Mouse (Mus musculus): ENCODE data around the gene Tmod2. TPM values are rescaled to one million over a fixed set of nuclear protein-coding genes. Genes with fewer than 3 reads are reported as not detected.
"Not testable (repeated sequence)": the region's sequence is repeated elsewhere in the genome, so short reads cannot be mapped to it uniquely, and the experiment has no call there.

The Tmod2 gene
- total RNA-seq, 4 experiments from 2014 or later: 327 to 364 (median 350) TPM

DNA sequence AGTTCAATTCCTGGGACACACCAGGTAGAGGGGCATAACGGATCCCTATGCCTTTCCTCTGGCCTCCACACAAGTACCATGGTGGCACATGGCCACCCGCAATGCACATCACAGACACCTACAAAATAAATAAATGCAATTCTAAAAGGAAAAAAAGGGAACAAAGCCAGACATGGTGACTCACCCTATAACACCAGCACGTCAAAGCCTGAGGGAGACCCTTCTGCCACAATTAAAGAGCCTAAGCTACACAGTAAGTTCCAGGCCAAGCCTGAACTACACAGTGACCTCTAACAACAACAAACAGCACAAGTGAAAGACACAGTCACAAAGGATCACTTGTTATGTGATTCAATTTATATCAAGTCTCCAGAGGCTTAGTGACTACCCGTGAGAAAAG lies 57.4 kb downstream of the Tmod2 start:
- DNase-seq (ENCODE audit: low spot score in 2 of 2): no peak

DNA sequence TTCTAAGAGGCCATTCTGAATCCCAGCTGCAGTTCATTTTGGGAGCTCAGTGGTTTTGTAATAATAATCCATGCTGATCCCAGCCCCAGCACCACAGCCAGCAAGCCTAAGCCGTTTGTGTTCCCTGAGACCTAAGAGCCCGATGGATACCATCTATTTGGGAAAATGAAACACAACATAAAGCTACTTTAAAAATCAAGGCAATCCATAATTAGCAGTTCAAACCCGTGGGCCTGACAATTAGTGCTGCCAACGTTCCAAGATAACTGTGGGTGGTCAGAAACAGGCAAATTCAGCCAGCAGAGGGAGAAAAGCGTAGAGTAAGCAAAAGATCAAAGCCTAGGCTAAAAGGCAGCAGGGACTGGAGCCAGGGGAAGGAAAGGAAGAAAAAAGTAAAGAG lies 59.8 kb downstream of the Tmod2 start:
- no peak for DNase-seq (ENCODE audit: low spot score in 2 of 2)

DNA sequence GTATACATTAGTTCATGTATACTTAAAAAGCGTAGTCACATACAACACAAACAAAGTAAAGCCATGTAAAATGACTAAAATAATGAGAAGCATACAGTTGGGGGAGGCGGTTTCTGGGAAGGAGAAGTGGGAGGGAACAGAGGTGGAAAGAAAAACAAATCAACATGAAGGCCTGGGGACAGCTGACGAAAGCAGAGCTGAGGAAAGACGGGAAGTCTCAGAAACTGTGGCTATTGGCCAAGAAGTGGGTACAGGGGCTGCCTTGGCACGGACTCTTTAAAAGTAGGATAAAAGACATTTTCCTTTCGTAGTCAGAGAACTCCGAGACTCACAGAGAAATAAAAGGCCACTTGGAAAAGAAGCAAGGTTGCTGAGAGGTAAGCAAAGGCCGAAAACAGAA lies 62.1 kb downstream of the Tmod2 start:
- DNase-seq (ENCODE audit: low spot score in 2 of 2): no peak

GRCm38 (mm10) chr9:75546885-75547553 lies 64.1 kb downstream of the Tmod2 start:
- DNase-seq (ENCODE audit: low spot score in 2 of 2): no peak

DNA sequence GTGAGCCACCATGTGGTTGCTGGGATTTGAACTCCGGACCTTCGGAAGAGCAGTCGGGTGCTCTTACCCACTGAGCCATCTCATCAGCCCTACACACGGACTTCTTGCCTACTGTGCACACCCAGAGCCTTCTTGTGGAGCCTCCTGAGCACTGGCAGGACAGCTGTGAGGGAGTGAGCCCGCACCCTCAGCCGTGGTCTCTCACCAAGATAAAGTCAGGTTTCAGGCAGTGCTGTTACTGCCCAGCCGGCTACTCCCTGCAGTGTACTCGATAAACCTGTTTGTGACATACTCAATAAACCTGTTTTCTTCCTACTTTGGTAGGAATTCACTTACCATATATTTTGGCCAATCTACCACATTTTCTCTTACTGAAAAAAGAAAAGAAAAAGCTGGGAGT lies 65.6 kb downstream of the Tmod2 start:
- no peak for DNase-seq (ENCODE audit: low spot score in 2 of 2)

DNA sequence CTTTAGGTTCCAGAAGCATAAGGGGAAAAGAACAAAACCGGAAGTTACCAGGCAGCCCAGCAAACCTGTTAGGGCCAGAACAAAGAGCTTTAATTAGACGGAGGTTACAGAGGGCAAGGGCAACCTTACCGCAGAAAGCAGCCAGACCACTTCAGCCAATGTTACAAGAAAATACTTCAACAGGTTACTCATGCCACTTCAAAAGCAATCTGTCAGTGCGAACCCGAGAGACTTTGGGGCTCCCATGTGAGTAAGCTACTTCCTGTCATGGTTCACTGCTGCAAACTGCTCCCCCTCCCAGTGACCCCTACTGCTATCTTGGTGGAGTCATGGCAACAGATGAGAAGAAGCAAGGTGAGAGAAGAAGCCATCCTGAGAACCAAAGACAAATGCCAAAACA lies 69.6 kb downstream of the Tmod2 start:
- no peak for DNase-seq (ENCODE audit: low spot score in 2 of 2)

GRCm38 (mm10) chr9:75536422-75536821 lies 74.7 kb downstream of the Tmod2 start:
- DNase-seq (ENCODE audit: low spot score in 2 of 2): no peak

- no peak for DNase-seq (ENCODE audit: low spot score in 2 of 2)
Measured at GRCm38 (mm10) chr9:75534431-75534962, 76.6 kb downstream of the Tmod2 start.

DNA sequence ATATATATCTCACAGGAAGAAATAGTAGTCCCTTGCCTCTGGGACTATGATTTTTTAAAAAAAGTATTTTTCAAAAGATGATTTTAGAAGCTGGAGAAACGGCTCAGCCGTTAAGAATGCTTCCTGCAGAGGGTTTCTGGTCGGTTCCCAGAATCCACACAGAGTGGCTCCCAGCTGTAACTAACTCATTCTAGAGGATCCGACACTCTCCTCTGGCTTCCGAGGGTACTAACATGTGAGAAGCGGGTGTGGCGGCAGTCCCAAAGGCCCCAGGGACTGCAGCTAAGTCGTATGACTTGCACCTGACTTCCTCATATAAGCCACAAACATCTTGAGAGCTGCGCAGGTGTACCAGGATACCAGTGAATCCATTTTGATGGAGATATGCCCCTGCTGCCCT lies 78.1 kb downstream of the Tmod2 start:
- DNase-seq (ENCODE audit: low spot score in 2 of 2): not testable (repeated sequence)

DNA sequence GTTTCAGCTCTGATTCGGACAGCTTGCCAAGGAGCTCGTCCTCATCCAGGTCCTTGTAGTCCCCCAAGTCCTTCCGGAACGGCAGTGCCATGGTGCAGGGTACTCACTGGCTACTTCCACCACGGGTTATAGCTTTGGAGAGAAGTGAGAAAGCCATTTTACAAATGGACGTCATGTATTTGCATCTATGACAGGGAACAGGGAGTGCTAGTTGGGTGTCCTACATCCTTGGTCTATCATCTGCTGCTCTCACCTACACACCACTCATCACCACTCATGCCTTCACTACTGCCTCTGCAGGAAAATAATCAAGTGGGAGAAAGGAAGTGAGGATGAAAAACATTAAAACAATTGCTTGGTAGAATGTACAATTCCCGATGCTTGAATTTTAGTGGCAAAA lies 78.7 kb downstream of the Tmod2 start:
- no peak for DNase-seq (ENCODE audit: low spot score in 2 of 2)

DNA sequence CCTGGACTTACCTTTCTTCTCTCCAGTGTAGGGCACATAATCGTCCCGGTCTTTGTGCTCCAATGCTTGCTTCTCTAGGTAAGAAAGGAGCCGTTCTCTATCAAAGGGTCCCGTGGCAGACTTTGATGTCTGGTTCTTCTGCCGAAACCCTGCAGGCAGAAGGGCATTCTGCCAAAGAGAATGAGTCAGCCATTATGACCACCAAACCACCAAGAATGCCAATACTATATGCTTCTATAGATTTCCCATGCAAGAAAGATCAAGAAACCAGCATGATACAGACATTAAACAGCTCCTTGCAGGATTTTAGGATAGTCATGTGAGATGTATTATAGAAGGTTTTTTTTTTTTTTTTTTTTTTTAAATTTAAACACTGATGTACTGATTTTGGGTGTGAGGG lies 81.8 kb downstream of the Tmod2 start:
- DNase-seq (ENCODE audit: low spot score in 2 of 2): no peak

- no peak for DNase-seq (ENCODE audit: low spot score in 2 of 2)
Measured at GRCm38 (mm10) chr9:75528096-75528495, 83.0 kb downstream of the Tmod2 start.

DNA sequence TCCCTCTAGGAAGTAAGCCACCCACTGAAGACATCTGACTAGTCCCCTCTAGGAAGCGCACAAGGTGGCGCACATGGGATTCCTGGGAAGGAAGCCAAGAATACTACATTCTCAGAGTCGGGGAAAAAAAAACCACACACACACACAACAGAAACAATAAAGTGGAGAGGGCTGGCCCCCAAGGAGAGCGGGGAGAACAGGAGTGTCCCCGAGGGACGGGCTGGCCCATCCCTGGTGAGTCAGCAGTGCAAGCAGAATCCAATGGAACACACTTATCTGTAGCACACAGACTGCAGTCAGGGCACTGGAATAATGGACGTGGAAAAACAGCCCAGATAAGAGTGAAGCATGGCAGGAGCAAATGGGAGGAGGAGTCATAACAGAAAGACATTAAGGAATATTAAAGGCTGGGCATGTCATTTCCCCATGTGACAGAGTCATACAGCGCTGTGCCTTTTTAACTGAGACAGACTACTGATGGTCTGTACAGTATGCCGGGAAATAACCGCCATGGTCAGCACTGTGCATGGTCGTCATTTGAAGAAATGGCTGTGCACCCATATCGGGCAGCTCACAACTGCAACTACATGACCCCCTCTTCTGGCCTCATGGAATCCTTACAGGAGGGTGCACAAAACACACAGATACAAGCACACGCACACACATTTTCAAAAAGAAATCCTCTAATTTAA lies 83.6 kb downstream of the Tmod2 start:
- DNase-seq (ENCODE audit: low spot score in 2 of 2): no peak

- no peak for DNase-seq (ENCODE audit: low spot score in 2 of 2)
Measured at GRCm38 (mm10) chr9:75523646-75524045, 87.5 kb downstream of the Tmod2 start.

- no peak for DNase-seq (ENCODE audit: low spot score in 2 of 2)
Measured at GRCm38 (mm10) chr9:75522217-75522616, 88.9 kb downstream of the Tmod2 start.

GRCm38 (mm10) chr9:75521788-75522187 lies 89.3 kb downstream of the Tmod2 start:
- no peak for DNase-seq (ENCODE audit: low spot score in 2 of 2)

- DNase-seq (ENCODE audit: low spot score in 2 of 2): no peak
Measured at GRCm38 (mm10) chr9:75520940-75521339, 90.2 kb downstream of the Tmod2 start.

DNA sequence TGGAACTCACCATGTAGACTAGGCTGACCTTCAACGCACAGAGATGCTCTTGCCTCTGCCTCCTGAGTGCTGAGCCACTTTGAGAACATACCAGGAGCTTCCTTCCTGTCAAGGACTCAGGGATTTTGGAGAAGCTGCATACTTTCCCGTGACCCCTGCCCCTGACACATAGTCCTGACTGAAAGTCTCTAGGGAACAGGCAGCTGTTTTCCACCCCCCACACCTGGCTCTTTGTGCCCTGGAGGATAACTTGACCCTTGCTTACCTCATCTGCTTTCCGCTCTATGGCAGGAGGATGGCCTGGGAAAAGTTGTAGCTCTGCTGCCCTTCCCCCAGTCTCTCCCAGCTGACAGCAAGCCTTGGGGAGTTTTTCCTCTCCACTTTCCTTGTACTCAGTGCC lies 93.4 kb downstream of the Tmod2 start:
- no peak for DNase-seq (ENCODE audit: low spot score in 2 of 2)

Other genes starting within 250 kb of the Tmod2 start
- gene Mapk6, start 201.3 kb downstream of the Tmod2 start, total RNA-seq (2022): 10 to 100 TPM; 63.2 to 79.9 (median 65.4) TPM
- 10 to 100 TPM; 21.4 to 27.1 (median 24.0) TPM for gene Leo1, start 169.8 kb downstream of the Tmod2 start, total RNA-seq (2022)
- 10 to 100 TPM; 43.9 to 54.9 (median 50.5) TPM for gene Tmod3, start 51.7 kb downstream of the Tmod2 start, total RNA-seq (2022)
- 10 to 100 TPM; 50.8 to 57.7 (median 55.5) TPM for gene Lysmd2, start 14.4 kb upstream of the Tmod2 start, total RNA-seq (2022)
- gene Scg3, start 72.7 kb upstream of the Tmod2 start, total RNA-seq (2022): 100 to 1,000 TPM; 280 to 302 (median 285) TPM
- gene Bmp5, start 164.0 kb upstream of the Tmod2 start, total RNA-seq (2022): 1 to 10 TPM; 1.2 to 1.7 (median 1.3) TPM

Measured in left cerebral cortex, adult 8-10 months (tissue).